Mouse (Mus musculus) cerebellum, postnatal 14 days (tissue): ENCODE measurements at regions not wholly inside any gene's neighbourhood (a gene's known extent, or its start where the extent isn't known, plus 50 kb on each side); places are given as distances from the start of the nearest gene placed in this dataset.

Source experiments
- DNase-seq, 2 experiments: peaks; one replicate each; pipeline ENCODE4 v3.0.0; 2021; ENCODE audit warnings: mixed read lengths in 2 of 2

DNA sequence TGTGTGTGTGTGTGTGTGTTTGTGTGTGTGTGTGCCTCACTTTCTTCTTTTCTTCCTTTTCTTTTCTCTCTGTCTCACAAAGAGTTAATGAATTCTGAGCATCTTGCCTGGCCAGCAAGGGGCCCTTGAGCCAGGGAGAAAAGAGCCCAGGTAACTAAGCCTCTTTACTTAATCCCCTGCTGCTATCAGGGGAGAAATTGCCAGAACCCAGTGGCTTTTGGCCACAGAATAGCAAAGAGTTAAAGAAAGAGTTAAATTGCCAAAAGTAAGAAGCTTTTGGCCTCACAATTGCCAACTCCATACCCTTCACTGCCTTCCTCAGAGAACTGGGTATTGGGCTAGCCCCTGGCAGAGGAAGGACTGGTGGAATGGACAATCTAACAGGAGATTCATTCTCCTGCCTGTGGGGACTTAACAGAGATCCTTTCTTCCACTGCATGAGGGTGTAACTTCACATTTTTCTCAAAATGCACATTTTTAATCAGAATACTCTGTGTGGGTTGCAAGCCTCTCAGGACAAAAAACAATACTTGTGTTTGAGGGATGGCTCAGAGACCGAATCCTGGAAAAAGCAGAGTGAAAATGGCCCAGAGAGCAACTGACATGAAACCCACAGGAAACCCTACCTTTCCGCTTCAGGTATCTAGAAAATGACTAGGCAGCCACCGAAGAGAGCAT is 431.0 kb upstream of the Gm10131 start:
- peak in 1 of 2 experiments; percentile 50 for DNase-seq

DNA sequence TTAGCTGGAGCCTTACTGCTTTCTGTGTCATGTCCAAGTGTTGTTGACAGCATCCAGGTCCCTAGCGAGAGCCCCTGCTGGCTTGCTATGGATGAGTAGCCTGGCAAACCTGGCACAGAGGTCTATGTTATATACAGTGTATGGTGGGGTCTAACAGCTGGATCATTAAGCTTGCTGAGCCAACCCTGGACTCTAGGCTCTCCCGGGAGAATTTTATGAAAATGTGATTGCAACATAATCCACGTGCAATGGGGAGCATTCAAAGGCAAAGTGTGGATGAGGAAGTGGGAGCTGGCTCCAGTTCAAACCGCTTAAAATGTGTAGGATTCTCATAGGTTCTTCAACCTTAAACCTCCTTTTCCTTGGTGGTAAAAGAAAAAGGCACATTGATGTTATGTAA is 427.7 kb upstream of the Gm10131 start:
- DNase-seq, result no peak

DNA sequence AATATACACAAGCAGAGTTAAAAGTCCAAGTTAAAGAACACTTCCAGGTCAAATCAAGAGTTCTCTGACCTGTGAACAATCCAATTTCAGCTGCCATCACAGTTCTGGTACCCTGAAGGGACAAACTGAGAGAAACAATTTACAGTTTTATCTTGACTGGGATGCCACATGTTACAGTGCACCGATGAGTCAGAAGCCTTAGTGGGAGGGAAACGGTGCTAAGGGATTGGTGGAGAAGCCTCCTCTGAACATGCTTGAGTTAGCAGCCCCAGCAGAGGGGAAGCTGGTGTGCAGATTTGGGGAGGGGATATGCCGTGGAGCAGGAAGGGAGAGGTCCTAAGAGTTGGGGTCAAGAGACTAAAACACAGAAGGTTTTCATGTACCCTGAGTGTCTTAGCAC is 423.9 kb upstream of the Gm10131 start:
- DNase-seq, result no peak

DNA sequence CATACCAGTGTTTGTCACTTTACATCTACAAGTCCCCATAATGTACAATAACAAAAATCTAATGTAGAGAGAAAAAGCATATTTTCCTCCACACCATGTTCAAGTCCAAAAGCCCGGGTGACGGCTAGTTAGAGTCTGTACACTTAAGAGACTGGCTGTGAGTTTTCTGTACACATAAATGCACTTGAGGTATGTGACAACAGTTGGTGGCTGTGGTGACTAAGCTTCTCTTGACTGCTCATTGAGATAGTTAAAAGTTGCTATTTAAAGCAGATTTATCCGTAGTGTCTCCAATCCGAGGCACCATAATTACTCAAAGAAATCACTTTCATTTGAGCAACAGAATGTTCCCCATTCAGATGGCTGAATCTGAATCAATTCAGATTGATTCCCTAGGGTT is 421.9 kb upstream of the Gm10131 start:
- DNase-seq, result no peak

DNA sequence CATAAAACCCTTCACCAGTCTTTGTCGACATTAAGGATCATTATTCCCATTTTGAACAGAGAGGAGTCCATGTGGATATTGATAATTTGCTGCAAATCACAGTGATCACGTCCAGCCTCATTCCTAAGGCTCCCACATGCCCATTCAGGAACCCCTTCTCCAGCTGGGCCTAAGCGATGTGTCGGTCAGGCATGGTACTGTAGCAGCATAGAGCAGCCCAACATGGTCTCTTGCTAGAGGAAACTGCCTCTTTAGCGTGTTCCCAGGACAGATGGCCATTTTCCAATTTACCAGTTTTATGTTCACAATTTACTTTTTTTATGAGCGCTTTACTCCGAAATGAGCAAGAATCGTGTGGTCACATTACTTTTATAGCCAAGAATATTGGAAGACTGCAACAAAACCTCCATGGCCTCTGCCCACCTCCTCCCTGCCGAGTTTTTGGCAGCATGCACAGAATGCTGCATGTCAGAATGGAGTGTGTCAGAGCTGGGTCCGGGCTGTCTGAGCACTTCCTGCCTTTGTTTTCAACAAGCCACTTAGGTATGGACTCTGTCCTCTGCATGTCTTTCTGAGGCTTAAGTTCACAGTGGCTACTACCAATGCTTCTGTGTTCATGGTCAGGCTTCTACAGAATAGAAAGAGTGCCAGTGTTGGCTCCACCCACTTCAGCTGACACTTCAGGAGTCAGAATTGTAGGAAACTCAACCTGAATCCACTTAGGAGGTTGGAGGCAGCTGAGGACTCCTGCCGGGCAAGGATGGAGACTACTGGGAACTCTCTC is 419.6 kb upstream of the Gm10131 start:
- DNase-seq, result peak; percentile 64 to 66

DNA sequence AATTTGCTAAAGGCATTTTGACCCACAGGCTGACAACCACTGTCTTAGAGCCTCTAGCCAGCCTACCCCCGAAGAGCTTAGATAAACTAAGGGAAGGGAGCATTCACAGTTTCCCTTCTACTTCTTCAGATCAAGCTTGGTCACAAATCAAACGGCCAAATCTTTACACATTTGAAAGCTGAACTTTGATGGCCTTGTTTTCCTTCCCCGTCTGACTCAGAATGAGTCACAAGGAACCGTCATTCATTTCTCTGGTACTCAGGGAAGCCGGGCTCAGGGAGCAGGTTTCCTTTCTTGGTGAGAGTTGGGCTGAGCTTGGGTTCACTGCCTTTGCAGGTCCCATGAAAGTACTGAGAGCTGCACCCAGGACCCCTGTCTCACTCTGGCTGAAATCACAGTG is 418.5 kb upstream of the Gm10131 start:
- no peak for DNase-seq

DNA sequence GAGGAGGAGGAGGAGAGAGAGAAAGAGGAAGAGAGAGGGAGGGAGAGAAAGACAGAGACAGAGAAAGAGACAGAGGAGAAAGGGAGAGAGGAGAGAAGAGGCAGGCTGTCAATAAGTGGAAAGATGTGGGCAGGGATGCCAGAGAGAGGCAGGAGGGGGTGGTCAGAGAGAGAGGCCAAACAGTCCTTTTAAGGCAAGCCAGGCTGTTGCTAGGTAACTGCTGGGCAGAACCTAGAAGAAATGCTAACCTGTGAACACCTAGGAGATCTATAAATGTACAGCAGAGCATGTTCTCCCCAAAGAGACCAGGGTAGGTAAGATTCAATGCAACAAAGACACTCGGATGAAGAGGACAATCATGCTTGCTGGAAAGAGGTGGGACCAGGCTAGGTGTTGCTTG is 417.9 kb upstream of the Gm10131 start:
- no peak for DNase-seq

DNA sequence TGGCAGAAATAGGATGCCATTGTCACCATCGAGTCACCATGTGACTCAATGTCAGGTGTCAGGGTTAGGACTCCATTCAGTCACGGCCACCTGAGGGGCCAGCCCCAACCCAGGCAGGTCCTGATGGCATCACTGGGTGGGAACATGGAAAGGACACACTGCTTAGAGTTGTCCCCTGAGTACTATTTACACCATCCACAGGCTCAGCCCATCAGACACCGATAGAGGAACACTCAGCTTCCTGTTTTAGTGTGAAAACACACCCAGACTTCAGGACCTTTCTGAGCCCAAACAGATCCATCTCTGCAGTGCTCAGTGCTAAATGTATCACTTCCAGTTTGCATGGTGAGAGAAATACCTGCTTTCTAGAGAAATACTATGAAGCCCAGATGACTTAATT is 416.7 kb upstream of the Gm10131 start:
- no peak for DNase-seq

DNA sequence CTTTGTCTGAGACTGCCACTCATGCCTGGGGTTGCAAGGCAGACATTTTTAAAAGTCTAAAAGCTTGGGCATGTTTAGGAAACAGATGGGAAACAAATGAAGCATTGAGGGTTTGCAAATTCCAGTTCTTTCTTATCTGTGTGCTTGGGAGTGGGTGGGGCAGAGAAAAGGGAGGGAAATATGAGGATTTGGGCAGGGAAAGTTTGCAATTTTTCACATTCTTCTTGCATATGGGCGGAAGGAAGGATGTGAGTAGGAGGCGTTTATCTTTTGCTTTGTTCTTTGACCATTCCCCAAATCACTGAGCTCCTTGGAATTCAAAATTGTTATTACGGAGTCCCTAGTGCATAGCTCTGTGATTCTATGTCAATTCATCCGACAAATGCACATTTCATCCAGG is 413.7 kb upstream of the Gm10131 start:
- DNase-seq, result no peak

DNA sequence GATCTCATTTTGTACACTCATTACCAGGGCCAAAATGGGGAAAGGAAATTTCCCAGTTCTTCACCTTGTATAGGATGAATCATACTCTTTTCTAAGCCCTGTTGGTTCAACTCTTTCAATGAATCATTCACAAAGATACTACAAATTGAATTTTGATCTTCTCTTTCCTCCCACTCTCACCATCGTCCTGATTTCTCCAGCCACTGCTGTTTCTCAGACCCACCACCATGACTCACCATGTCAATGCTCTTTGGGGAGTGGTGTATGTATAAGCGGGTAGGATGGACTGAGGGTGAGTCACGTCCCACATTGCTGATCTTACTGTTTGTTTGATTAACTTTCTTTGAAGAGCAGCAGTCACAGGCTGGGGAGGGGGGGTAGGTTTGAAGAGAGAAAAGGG is 412.3 kb upstream of the Gm10131 start:
- no peak for DNase-seq

DNA sequence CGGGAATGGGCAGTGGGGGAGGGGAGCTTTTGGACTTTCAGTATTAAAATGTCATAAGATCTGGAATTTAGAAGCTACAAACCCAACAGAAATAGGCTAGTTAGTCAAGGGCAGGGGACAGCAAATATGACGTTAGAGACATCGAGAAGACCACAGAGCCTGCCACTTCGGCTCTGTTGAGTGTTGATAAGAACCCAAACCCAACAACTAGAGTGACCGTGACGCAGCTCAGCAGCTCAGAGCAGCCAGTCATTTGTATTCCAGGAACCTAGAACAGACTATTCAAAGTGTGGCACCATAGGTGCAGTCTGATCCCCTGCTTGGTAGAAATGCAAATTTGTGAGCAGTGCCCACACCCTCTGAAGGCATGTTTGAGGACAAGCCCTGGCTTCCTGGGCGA is 409.8 kb upstream of the Gm10131 start:
- DNase-seq, result no peak

DNA sequence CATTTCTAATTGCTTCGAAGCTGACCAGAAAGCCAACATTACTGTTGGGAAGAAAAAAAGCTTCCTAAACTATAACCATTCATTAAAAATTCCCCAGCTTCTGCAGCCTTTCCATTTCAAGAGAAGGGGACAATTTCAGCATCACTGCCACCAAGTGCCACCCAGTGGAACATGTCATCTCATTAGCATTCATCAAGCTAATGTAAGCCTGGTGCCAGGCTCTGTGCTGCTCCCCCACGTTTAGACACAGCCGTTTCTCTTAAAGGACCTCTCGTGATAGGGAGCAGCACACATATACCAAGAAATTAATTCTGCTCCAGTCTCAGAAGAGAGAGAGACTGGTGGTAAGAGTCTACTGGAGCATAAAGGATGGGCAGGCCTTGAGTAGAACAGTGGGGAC is 409.1 kb upstream of the Gm10131 start:
- peak in 1 of 2 experiments; percentile 10 for DNase-seq

DNA sequence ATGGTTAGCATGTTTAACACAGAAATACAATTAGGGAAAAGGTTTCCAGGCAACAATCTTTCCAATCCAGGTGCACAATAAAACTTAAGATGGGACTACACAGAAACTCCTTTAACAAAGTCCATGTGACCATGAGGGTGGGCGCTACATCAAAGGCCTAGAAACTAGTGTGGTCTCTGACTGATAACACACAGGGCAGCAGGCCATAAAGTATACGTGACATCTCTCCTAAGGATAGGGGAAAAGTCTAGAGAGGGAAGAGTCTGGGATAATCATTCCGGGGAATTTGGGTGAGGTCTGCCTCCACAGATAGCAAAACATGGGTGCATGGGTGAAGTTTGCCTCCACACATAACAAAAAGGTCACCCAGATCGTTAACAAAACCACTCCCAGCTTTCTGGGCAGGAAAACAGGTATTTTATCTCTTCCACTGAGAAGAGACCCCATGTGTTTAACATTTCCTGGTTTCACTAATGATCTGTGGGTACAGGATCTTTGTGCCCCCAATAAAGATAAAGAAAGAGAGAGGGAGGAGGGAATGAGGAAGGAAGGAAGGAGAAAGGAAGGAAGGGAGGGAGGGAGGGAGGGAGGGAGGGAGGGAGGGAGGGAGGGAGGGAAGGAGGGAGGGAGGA is 402.0 kb upstream of the Gm10131 start:
- no peak for DNase-seq

DNA sequence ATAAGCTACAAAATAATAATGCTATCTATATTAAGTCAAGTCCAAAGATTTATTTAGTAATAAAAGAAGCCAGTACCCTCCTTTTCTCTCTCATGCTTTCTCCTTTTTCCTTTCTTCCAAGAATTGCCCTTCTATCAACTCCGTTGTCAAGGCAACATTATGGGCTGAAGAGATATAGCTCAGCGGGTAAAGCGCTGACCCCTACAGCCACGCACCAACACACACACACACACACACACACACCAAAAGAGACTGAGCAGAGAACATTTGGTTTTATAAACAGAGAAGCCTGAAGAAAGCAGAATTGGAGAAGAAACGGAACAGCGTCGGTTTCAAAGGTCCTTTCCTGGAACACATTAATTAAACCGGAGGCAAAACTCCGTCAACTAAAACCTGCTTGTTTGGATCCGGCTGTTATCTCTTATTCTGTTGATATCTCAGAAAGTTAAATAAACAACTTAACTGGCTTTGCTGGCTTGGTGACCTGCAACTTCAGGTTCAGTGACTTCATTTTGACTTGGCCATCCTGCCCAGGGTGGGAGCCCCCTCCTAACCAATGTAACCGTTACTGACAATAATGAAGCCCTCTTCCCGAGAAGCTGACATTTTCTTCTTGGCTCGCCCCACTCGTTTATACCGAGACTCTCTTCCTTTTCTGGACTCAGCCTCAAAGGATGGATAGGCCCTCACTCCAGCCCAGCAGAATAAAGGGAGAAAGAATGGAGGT is 394.5 kb upstream of the Gm10131 start:
- DNase-seq, result no peak

DNA sequence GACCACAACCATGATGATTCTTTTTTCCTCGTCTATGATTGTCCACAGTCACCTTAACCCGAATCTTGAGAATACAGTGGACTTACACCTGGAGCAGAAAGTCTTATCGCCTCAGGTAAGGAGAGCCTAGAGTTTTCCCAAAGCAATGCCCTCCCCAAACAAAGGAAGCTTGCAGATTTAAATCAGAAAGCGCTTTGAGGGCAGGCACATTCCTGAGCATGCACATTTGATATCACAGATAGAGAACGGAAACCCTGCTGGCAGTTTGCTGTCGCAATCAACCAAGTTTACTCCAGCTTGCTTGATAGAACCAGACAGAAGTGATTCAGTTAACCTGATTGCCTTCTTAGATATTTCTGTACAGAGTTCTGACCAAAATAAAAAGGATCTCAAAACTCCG is 393.6 kb upstream of the Gm10131 start:
- no peak for DNase-seq

DNA sequence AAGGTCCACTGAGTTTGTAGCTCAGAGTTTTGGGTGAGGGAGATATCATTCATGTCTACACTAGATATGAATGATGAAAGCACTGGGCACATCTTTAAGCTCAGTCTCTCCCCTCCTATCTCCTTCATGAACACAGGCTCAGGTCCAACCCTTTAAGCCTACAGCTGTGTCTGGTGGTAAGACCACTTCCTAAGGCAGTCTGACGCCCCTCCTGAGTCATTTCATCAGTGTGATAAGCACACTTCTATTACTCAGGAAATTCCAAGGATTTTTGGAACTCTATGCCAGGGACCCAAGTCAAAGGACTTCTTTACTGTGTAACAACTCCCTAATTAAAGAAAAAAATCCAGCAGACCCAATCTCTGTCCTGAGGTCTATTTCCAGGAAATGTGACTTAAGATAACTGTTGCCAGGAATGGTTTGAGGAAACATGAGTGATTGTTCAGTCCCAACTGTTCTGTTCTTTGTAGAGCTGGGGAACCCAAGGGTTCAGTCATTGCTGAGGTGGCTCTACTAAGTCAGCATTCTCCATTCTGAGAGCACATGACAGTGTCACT is 391.1 kb upstream of the Gm10131 start:
- no peak for DNase-seq

DNA sequence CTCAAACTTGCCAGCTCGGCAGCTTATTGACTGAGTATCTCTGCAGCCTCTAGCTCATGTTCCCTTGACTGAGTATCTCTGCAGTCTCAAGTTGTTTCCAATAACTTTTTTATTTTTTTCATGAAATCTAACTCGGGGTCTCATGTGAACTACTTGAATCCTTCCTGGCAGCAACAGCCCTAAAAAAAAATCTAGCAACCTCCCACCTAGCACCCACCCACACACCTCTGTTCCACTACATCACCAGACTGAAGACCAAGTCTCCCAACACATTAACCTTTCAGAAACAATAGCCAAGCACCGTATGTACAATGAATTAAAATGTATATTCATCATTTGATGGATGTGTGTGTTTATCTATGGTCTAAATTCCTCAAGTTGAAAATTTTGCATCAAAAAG is 387.7 kb upstream of the Gm10131 start:
- DNase-seq, result no peak

DNA sequence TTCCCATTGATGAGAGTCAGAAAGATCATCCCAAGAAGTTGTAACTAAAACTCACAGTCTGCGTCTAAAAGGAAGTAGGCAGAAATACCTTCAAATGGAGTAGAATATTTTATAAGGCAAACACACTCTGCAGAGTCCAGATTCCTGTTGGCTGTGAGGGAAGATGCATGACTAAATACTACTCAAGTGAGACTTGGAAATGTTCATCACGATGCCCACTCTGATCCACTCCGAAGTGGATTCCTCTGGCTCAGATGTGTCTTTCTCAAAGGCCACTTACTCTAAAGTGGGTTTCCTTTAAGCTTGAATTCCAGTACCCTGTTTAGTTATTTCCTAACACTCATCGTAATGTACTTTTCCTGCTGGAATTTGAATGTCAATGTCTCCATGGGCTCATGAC is 385.2 kb upstream of the Gm10131 start:
- DNase-seq, result no peak

DNA sequence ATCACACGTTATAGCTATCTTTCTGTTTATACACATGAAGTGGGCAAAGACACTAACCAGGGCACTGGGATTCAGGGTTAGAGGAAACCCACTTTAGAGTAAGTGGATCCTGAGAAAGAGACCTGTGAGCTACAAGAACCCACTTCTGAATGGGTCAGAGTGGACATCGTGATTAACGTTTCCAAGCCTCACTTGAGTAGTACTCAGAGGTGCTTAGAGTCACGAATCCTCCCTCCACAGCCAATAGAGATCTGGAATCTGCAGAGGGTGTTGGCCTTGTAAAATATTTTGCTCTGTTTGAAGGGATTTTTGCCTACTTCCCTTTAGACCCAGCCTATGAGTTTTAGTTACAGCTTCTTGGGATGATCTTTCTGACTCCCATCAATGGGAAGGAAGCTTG is 384.4 kb upstream of the Gm10131 start:
- no peak for DNase-seq

DNA sequence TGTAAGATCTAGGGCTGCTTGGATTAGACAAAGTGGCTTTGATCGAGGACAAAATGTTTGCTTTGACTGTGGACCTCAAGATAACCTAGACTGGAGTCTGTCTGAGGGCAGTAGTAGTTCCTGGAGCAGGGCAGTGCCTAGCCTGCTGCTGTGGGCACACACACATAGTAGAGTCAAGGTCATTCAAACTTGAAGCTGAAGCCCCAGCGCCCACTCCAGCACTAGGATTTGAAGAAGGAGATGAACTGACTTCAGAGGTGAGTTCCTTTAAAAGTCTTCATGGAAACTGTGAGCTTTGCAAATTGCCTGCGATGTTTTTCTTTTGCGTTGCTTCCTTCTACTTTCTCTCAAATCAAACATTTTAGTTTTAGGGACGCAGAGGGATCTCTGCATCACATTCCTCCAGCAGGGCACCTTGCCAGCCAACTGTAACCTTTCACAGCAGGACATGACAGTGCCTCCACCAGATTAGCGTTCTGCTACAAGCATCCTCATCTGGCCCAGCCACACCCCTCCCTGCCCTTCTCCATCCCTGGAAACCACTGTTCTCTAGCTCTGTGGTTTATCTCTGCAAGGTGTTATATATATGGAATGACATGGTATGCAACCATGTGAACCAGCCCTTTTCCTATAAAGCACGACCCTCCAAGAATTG is 377.3 kb upstream of the Gm10131 start:
- DNase-seq, result no peak

DNA sequence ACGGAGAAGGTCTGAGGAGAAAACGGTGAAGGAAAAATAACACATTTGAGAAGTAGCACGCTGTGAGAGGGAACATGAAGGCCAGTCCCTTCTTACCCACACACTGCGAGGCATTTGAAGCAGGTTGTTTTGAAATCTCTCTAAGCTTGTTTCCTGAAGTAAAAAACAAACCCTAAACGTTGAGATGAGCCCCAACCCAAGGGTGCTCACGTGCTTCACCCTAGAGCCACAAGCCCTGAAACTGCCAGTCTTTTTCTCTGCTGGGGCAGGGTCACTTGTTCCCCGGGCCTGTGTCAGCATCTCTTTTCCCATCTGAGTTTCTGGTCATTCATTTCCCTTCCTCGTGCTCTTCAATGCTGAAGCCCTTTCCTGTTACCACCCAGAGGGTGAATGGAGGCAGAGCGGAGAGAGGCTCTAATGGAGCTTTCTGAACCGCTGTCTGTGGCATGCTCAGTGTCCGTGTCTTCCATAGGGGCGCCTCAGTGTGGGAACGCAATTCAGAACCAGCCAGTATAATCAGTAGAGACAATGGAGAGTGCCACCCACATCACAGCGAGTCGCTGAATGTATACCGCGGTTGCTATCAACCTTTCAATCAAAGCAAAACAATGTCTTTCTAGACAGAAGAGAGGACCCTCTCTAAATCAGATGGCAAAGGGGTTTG is 375.0 kb upstream of the Gm10131 start:
- DNase-seq, result no peak

DNA sequence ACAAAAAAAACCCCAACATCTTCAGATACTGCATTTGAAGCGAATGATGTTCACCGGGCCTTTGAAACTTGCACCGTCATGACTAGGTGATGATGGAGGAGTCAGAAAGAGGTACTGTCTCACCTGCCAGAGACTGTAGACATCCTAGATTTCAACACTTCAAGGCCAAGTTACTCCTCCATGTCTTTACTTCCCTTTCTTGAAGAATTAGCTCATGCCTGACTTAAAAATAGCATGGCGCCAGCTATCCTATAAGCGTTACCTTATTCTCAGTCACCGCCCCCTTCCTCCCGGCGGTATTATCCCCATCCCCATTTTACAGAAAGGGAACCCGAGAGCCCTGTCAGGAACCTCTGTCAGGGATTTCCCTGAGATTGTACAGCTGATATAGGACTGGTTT is 374.4 kb upstream of the Gm10131 start:
- no peak for DNase-seq
